Mouse (Mus musculus) gastrocnemius, postnatal 4 days (tissue): ENCODE data around the gene Ptpro. TPM values are rescaled to one million over a fixed set of nuclear protein-coding genes. Genes with fewer than 3 reads are reported as not detected.
"Not testable (repeated sequence)": the region's sequence is repeated elsewhere in the genome, so short reads cannot be mapped to it uniquely, and the experiment has no call there.

Experiments used
- DNase-seq, 2 experiments: peaks; one replicate each; pipeline ENCODE4 v3.0.0; 2021 to 2022; ENCODE audit warnings: low spot score in 2 of 2, mixed read lengths in 2 of 2
- total RNA-seq, 2 experiments: library from RNA; stranded (reverse); gene quantifications; 2 replicates each; pipeline ENCODE4 v1.2.3; 2021

The Ptpro gene
- total RNA-seq, 2 experiments from 2014 or later: 2.5 to 3.0 TPM

GRCm38 (mm10) chr6:137443089-137443488 lies 191.0 kb downstream of the Ptpro start:
- DNase-seq: no peak

- not testable (repeated sequence) for DNase-seq
Observed at GRCm38 (mm10) chr6:137446116-137446515, 194.0 kb downstream of the Ptpro start.

- peak in 1 of 2 experiments; percentile 41 for DNase-seq
Observed at GRCm38 (mm10) chr6:137455537-137456041, 203.5 kb downstream of the Ptpro start.

GRCm38 (mm10) chr6:137456064-137456463 lies 203.9 kb downstream of the Ptpro start:
- no peak for DNase-seq

- peak in 1 of 2 experiments; percentile 18 for DNase-seq
Observed at GRCm38 (mm10) chr6:137457210-137457609, 205.1 kb downstream of the Ptpro start.

GRCm38 (mm10) chr6:137458136-137458535 lies 206.0 kb downstream of the Ptpro start:
- no peak for DNase-seq

GRCm38 (mm10) chr6:137463771-137464170 lies 211.7 kb downstream of the Ptpro start:
- no peak for DNase-seq

- peak; percentile 47 to 72 for DNase-seq
Observed at GRCm38 (mm10) chr6:137465253-137465652, 213.1 kb downstream of the Ptpro start.

- no peak for DNase-seq
Observed at GRCm38 (mm10) chr6:137466256-137466655, 214.1 kb downstream of the Ptpro start.

GRCm38 (mm10) chr6:137467696-137468095 lies 215.6 kb downstream of the Ptpro start:
- no peak for DNase-seq

GRCm38 (mm10) chr6:137469541-137469940 lies 217.4 kb downstream of the Ptpro start:
- no peak for DNase-seq

- DNase-seq: peak; percentile 69 to 89
Observed at GRCm38 (mm10) chr6:137470901-137471598, 218.9 kb downstream of the Ptpro start.

- DNase-seq: no peak
Observed at GRCm38 (mm10) chr6:137472129-137472528, 220.0 kb downstream of the Ptpro start.

- DNase-seq: no peak
Observed at GRCm38 (mm10) chr6:137473433-137473832, 221.3 kb downstream of the Ptpro start.

GRCm38 (mm10) chr6:137475695-137476094 lies 223.6 kb downstream of the Ptpro start:
- DNase-seq: not testable (repeated sequence)

- DNase-seq: no peak
Observed at GRCm38 (mm10) chr6:137482891-137483290, 230.8 kb downstream of the Ptpro start.

GRCm38 (mm10) chr6:137487443-137487842 lies 235.3 kb downstream of the Ptpro start:
- DNase-seq: no peak

GRCm38 (mm10) chr6:137490115-137490514 lies 238.0 kb downstream of the Ptpro start:
- no peak for DNase-seq

- no peak for DNase-seq
Observed at GRCm38 (mm10) chr6:137491659-137492058, 239.5 kb downstream of the Ptpro start.

- no peak for DNase-seq
Observed at GRCm38 (mm10) chr6:137492582-137492981, 240.5 kb downstream of the Ptpro start.

GRCm38 (mm10) chr6:137493211-137494135 lies 241.4 kb downstream of the Ptpro start:
- no peak for DNase-seq

GRCm38 (mm10) chr6:137494136-137494475 lies 242.0 kb downstream of the Ptpro start:
- DNase-seq: no peak
